Mouse (Mus musculus) heart, embryonic 15.5 days (tissue): ENCODE measurements around the gene Grpr. TPM values are rescaled to one million over a fixed set of nuclear protein-coding genes. Genes with fewer than 3 reads are reported as not detected.

Source experiments
- ATAC-seq: fragments of 200-750 bp; cut with Nextera tagmentation; replicated peaks from 2 replicates; pipeline ENCODE4 v1.8.0; 2017; ENCODE audit warnings: low read depth, moderate TSS enrichment; ENCODE audit not compliant: insufficient number of reproducible peaks, insufficient read depth, low FRiP score
- H3K27ac ChIP-seq: fragments of 300-500 bp; sonication (generic); 2 replicates; pipeline ENCODE4 v1.5.1; 2015; ENCODE audit warnings: mild to moderate bottlenecking, inconsistent platforms
- H3K27me3 ChIP-seq: fragments of 300-500 bp; sonication (generic); 2 replicates; pipeline ENCODE4 v1.6.1; 2015; ENCODE audit warnings: inconsistent platforms
- H3K36me3 ChIP-seq: fragments of 300-500 bp; sonication (generic); 2 replicates; pipeline ENCODE4 v1.6.1; 2015; ENCODE audit warnings: mild to moderate bottlenecking, inconsistent platforms
- H3K4me1 ChIP-seq: fragments of 300-500 bp; sonication (generic); replicated peaks from 2 replicates; pipeline ENCODE4 v1.6.1; 2015; ENCODE audit warnings: inconsistent platforms
- H3K4me2 ChIP-seq: fragments of 300-500 bp; sonication (generic); 2 replicates; pipeline ENCODE4 v1.6.1; 2015; ENCODE audit warnings: inconsistent platforms, mild to moderate bottlenecking, moderate library complexity
- H3K4me3 ChIP-seq: fragments of 300-500 bp; sonication (generic); 2 replicates; pipeline ENCODE4 v1.5.1; 2015; ENCODE audit warnings: mild to moderate bottlenecking, inconsistent platforms
- H3K9ac ChIP-seq: fragments of 300-500 bp; sonication (generic); 2 replicates; pipeline ENCODE4 v1.6.1; 2015; ENCODE audit warnings: mild to moderate bottlenecking, inconsistent platforms
- H3K9me3 ChIP-seq: fragments of 300-500 bp; sonication (generic); replicated peaks from 2 replicates; pipeline ENCODE4 v1.6.1; 2016; ENCODE audit warnings: inconsistent platforms
- whole genome bisulfite sequencing: fragments of 180-500 bp; shearing (Covaris S2); methylation state at CpG from one replicate; pipeline ENCODE4 v1.1.7; 2015; ENCODE audit warnings: mixed read lengths; 5-methylcytosine and 5-hydroxymethylcytosine counted together
- polyA plus RNA-seq: library from polyadenylated mRNA; unstranded; fragments of >200 nt; fragmentation: Nextera tagmentation; extraction: Ambion mirVana; gene quantifications from 2 replicates; pipeline ENCODE4 v1.2.1, GENCODE M21; 2015

Grpr gene
- 0.11 and 0.15 TPM in 2 replicates for polyA plus RNA-seq

GRCm38 (mm10) chrX:163549666-163550065, at the start of gene Grpr:
Gene Grpr (minus strand): TSS chrX:163549677.
- Histone ChIP-seq H3K4me1 (no peaks in the 10 kb centered on the region), H3K9me3 (no peaks in the 10 kb centered on the region), H3K4me2 (no peak within 1 kb of the TSS), H3K36me3 (no peaks in the 10 kb centered on the region), H3K27me3 (no peaks in the 10 kb centered on the region), H3K27ac (no peak within 1 kb of the TSS), H3K9ac (no peak within 1 kb of the TSS), H3K4me3 (no peak within 1 kb of the TSS)
- 16% methylated on average over 7 of the region's 7 CpGs for WGBS
- ATAC-seq: no peak; the same call in 1 of the 2 replicates

- Histone ChIP-seq H3K4me1 (no peaks in the 10 kb centered on the region), H3K4me2 (no peak overlapping the region), H3K27me3 (no peaks in the 10 kb centered on the region), H3K4me3 (no peak overlapping the region), H3K27ac (no peak overlapping the region), H3K9me3 (no peaks in the 10 kb centered on the region), H3K36me3 (no peaks in the 10 kb centered on the region), H3K9ac (no peak overlapping the region)
- WGBS: 54% methylated on average over 3 of the region's 3 CpGs
- no peak for ATAC-seq
Measured at GRCm38 (mm10) chrX:163560521-163560920, 11.0 kb upstream of the Grpr start.

- H3K9me3 ChIP-seq: no peaks in the 10 kb centered on the region
- 73% methylated on average over 5 of the region's 5 CpGs for WGBS
- H3K4me2 ChIP-seq: no peak overlapping the region
- no peaks in the 10 kb centered on the region for H3K36me3 ChIP-seq
- no peak for ATAC-seq
- no peaks in the 10 kb centered on the region for H3K27me3 ChIP-seq
- no peaks in the 10 kb centered on the region for H3K4me1 ChIP-seq
- no peak overlapping the region for H3K27ac ChIP-seq
- no peak overlapping the region for H3K9ac ChIP-seq
- no peak overlapping the region for H3K4me3 ChIP-seq
Measured at GRCm38 (mm10) chrX:163547042-163547441, 2.4 kb downstream of the Grpr start.

- H3K4me2 ChIP-seq: no peak overlapping the region
- H3K9ac ChIP-seq: no peak overlapping the region
- H3K27me3 ChIP-seq: no peaks in the 10 kb centered on the region
- H3K36me3 ChIP-seq: no peaks in the 10 kb centered on the region
- no peak overlapping the region for H3K27ac ChIP-seq
- H3K9me3 ChIP-seq: no peaks in the 10 kb centered on the region
- WGBS: 58% methylated on average over 2 of the region's 2 CpGs
- H3K4me3 ChIP-seq: no peak overlapping the region
- ATAC-seq: no peak
- no peaks in the 10 kb centered on the region for H3K4me1 ChIP-seq
Measured at GRCm38 (mm10) chrX:163532836-163533235, 16.6 kb downstream of the Grpr start.

DNA sequence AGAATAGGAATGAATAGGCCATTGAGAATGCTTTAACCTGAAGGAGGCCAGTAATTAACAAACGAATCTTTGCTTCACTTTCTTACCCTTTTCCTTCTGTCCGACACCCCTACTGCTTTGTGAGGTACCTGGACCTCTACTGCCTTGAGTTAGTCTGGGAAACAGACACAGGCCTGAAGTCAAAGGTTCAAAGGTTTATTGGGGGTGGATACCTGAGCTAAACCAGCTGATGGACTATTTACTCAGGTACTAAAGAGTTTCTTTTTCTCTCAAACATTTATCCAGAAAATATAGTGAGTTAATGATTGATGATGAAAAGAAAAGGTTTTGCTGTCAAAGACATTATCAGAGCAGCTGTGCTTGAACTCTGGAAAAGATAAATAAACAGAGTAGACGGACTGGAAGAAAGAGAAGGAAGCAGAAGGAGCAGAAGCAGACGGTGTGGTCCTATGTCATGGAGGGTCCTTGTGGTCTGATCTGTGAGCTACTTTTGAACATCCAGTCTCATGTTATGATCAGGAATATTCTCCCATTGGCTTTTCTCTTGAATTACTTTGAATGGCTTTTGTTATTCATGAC, 30.4 kb downstream of the Grpr start:
- H3K4me2 ChIP-seq: no peak overlapping the region
- 68% methylated on average over 4 of the region's 4 CpGs for WGBS
- H3K4me1 ChIP-seq: no peaks in the 10 kb centered on the region
- no peak overlapping the region for H3K27ac ChIP-seq
- H3K9me3 ChIP-seq: no peaks in the 10 kb centered on the region
- no peaks in the 10 kb centered on the region for H3K27me3 ChIP-seq
- no peaks in the 10 kb centered on the region for H3K36me3 ChIP-seq
- no peak overlapping the region for H3K4me3 ChIP-seq
- ATAC-seq: no peak
- H3K9ac ChIP-seq: no peak overlapping the region

DNA sequence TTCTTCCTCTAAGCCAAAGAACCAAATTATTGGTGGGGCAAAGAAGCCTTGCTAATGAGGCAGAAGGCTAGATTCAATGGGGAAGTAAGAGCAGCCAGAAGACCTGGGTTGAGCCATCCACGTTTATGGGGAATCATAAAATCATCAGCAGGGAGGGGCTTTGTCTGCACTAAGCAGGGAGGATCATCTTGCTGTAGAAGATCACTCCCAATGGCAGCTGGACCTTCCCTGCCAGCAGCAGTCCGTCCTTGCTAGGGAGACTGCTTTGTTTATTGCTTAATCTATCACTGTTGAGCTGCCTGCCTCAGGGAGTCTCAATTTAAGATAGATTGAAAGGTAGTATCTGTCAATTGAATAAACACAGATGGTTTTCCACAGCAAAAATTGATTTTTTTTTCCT, 37.7 kb downstream of the Grpr start:
- Histone ChIP-seq H3K9me3 (no peaks in the 10 kb centered on the region), H3K4me1 (no peaks in the 10 kb centered on the region)
- 43% methylated on average over 2 of the region's 2 CpGs for WGBS

GRCm38 (mm10) chrX:163502088-163502487, 47.4 kb downstream of the Grpr start:
- H3K36me3 ChIP-seq: no peaks in the 10 kb centered on the region
- H3K27me3 ChIP-seq: no peaks in the 10 kb centered on the region
- 65% methylated on average over 3 of the region's 3 CpGs for WGBS
- no peak overlapping the region for H3K27ac ChIP-seq
- H3K9me3 ChIP-seq: no peaks in the 10 kb centered on the region
- no peak for ATAC-seq
- H3K4me1 ChIP-seq: no peaks in the 10 kb centered on the region
- no peak overlapping the region for H3K9ac ChIP-seq
- H3K4me3 ChIP-seq: no peak overlapping the region
- H3K4me2 ChIP-seq: no peak overlapping the region

More for the DNA sequence above, 37.7 kb downstream of the Grpr start:
- Histone ChIP-seq H3K36me3 (no peaks in the 10 kb centered on the region), H3K4me2 (no peak overlapping the region), H3K27me3 (no peaks in the 10 kb centered on the region), H3K27ac (no peak overlapping the region), H3K9ac (no peak overlapping the region), H3K4me3 (no peak overlapping the region)
- ATAC-seq: no peak

Other genes with a start within 250 kb of the Grpr start
- gene Rnf138rt1, start 211.7 kb upstream of the Grpr start, polyA plus RNA-seq: 0.11 TPM in 1 of 2 replicates, not detected in the other